Mouse (Mus musculus): ENCODE measurements at regions not wholly inside any gene's neighbourhood (a gene's known extent, or its start where the extent isn't known, plus 50 kb on each side); places are given as distances from the start of the nearest gene placed in this dataset.
"Not testable (repeated sequence)": the region's sequence is repeated elsewhere in the genome, so short reads cannot be mapped to it uniquely, and the experiment has no call there.

DNA sequence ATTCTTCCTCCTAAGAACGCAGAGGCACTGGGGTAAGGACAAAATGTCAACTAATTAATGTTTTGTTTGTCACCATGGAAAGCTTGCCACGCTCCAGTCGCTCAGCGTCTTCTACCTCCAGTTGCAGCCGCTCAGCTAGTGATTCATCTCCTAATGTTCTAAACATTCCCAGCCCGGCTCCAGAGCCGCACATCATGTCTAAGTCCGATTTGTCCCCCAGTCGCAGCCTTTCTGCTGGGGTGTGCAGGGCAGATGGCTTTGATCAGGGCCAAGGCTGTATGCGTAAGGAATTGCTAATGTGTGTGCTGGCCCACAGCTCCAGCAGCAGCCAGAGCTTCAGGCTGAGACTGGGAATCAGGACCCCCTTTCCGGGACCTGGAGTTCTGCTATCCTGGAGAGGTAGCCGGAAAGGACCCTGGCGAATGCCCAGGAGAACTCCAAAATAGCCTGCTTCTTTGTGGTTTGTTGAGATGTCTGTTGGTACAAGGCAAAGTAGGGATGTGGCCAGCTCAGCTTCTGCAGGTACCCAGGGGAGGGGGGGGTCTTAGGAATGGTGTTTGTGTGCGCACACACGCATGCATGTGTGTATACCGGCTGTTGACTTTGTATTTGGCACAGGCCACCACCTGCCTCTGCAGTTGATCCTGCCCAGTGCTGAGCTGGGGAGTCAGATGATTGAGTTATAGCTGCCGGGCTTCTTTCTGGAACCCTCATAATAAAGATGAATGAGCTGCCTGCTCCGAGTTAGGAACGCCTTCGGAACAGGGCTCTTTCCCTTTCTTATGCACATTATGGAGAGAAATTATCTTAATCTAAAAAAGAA, 143.0 kb upstream of the Kcng1 start:
- Histone ChIP-seq H3K9me3 (peaks cover 17% of the 10 kb centered on the region; the same call in 1 of the 2 replicates), H3K27me3 (ENCODE audit: poor library complexity, severe bottlenecking) (peaks cover 19% of the 10 kb centered on the region; the same call in 1 of the 2 replicates), H3K27ac (no peak overlapping the region), H3K4me1 (peaks cover 10% of the 10 kb centered on the region), H3K36me3 (replicated peaks) (no peaks in the 10 kb centered on the region), H3K4me3 (no peak overlapping the region)
- WGBS, result 80% methylated on average over 20 of the region's 20 CpGs
- DNase-seq (ENCODE audit: extremely low spot score, low spot score), result no peak

DNA sequence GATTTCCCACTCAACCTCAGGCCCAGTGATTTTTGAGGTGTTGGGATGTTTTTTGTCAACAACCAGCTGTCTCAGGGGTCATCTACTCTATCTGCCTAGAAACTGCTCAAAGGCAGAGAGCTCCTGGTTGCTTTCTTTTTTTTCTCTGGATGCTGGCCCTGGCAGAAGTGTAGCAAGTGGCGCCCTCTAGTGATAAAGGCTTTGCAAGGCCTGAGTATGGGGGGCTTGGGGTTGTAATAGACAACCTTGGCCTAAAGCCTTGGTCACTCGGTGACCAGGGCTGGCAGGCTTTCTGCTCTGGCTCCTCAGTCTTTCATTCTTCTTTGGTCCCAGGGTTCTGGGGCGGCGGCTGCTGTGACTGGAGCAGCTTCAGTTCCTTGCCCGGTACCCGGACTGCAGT, 142.0 kb upstream of the Kcng1 start:
- 67% methylated on average over 6 of the region's 6 CpGs for WGBS
- peaks cover 19% of the 10 kb centered on the region; the same call in 1 of the 2 replicates for H3K27me3 ChIP-seq (ENCODE audit: poor library complexity, severe bottlenecking)
- no peak for DNase-seq (ENCODE audit: extremely low spot score, low spot score)
- H3K4me1 ChIP-seq, result peaks cover 10% of the 10 kb centered on the region
- H3K36me3 ChIP-seq (replicated peaks), result no peaks in the 10 kb centered on the region
- no peak overlapping the region for H3K27ac ChIP-seq
- peaks cover 17% of the 10 kb centered on the region; the same call in 1 of the 2 replicates for H3K9me3 ChIP-seq
- H3K4me3 ChIP-seq, result no peak overlapping the region

DNA sequence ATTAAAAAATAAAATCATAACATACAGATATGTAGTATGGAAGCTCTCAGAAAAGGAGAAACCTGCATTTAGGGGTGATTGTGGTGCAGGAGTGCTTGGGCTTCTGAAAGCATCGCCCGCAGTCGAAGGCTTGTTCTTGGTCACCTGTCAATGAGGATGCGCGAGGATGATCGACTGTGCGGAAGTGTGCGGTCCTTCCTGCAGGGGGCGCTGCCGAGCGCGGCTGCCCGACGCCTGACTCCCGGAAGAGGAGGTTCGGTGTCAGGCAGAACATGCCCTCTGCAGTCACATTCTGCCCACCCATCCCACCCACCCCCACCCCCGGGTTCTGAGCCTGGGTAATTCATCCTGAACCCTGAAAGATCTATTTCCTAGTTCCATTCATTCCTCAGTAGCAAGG, 133.6 kb upstream of the Kcng1 start:
- no peak overlapping the region for H3K27ac ChIP-seq
- no peaks in the 10 kb centered on the region for H3K36me3 ChIP-seq (replicated peaks)
- H3K4me3 ChIP-seq, result no peak overlapping the region
- DNase-seq (ENCODE audit: extremely low spot score, low spot score), result no peak
- 31% methylated on average over 17 of the region's 17 CpGs for WGBS
- peaks cover 21% of the 10 kb centered on the region for H3K27me3 ChIP-seq (ENCODE audit: poor library complexity, severe bottlenecking)
- peaks cover 4% of the 10 kb centered on the region; the same call in 1 of the 2 replicates for H3K9me3 ChIP-seq
- H3K4me1 ChIP-seq, result peaks cover 7% of the 10 kb centered on the region; the same call in 1 of the 2 replicates

DNA sequence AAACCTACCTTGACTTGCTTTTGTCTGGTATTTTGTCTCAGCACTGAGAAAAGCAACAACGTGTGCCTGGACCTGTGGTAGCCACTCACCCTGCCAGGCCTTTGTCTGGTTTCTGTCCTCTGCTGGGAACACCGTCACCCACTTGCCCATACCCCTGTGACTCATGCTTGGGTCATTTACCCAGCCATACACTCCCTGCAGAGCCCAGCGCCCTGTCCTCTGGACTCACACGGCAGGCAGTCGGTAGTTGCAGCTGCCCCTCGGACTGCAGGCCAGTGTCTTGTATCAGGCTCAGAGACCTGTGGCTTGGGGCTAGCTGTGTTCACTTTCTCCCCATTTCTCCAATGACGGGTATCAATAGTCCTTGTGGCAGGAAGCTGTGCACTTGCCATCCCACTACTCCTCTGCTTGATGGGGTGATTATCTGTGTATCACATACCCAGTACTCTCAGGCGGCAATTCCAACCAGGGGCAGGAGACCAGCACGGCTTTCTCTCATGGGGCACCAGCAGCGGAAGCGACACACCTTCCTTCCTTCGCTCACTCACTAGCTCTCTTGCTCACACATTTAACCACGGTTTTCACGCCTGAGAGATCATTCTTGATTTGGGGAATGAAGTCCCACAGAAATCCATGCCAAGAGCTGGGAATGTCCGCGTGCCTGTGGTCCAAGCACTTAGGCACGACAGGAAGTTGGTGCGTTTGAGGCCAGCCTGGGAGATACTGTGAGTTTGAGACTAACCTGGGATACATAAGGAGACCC, 132.8 kb upstream of the Kcng1 start:
- Histone ChIP-seq H3K9me3 (no peaks in the 10 kb centered on the region), H3K27me3 (ENCODE audit: poor library complexity, severe bottlenecking) (peaks cover 28% of the 10 kb centered on the region), H3K4me3 (no peak overlapping the region), H3K36me3 (replicated peaks) (no peaks in the 10 kb centered on the region), H3K4me1 (peaks cover 7% of the 10 kb centered on the region; the same call in 1 of the 2 replicates), H3K27ac (no peak overlapping the region)
- DNase-seq (ENCODE audit: extremely low spot score, low spot score), result no peak
- WGBS, result 89% methylated on average over 18 of the region's 18 CpGs

DNA sequence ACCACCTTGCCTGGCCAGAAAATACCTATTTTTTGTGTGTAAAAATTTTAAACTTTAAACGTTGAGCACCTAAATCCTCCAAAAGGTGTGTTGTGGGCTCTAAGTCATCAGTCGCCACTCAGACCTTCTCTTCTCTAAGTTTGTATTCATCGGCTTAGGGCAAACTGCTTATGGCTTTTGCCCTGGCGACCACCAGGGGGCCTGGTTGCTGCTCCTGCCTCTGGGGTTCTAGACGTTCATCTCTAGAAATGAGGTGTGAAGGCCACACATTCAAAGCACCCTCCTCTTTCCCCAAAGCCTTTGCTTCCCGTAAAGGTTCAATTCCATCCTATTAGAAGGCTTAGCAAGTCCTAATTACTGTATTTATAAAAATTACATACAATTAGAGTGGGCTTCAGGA, 131.3 kb upstream of the Kcng1 start:
- DNase-seq (ENCODE audit: extremely low spot score, low spot score), result no peak

DNA sequence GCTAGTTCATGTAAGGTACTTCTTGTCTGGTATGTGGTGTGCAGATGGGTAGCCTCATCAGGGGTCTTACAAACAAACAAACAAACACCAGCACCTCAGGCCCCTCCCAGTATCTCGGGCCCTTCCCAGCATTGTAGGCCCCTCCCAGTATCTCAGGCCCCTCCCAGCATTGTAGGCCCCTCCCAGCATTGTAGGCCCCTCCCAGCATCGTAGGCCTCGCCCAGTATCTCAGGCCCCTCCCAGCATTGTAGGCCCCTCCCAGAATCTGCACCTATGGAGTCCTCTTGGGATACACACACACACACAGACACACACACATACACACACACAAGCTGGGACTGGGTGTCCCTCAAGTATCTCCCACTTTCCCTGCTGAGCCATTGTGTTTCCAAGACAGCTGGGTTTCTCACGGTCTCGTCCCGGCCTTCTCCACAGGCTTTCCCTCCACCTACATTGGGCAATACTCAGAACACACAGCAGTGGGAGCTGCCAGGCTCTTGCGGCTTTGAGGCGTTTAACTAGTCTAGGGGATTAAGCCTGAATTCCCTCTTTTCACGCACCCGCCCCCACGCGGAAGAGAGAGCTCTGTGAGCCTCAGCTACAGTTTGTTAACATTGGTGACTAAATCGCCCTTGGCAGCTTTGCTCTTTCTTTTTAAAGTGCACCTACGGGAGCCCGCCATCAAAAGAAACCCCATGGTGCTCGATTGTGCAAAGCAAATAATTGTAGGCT, 121.4 kb upstream of the Kcng1 start:
- H3K4me3 ChIP-seq, result no peak overlapping the region
- WGBS, result 36% methylated on average over 16 of the region's 16 CpGs
- DNase-seq (ENCODE audit: extremely low spot score, low spot score), result peak; percentile 40
- H3K27ac ChIP-seq, result no peak overlapping the region
- H3K36me3 ChIP-seq (replicated peaks), result no peaks in the 10 kb centered on the region
- H3K27me3 ChIP-seq (ENCODE audit: poor library complexity, severe bottlenecking), result peaks cover 64% of the 10 kb centered on the region
- peaks cover 28% of the 10 kb centered on the region for H3K4me1 ChIP-seq
- no peaks in the 10 kb centered on the region for H3K9me3 ChIP-seq

More for the DNA sequence above, 131.3 kb upstream of the Kcng1 start:
- H3K4me1 ChIP-seq, result peaks cover 7% of the 10 kb centered on the region; the same call in 1 of the 2 replicates
- 56% methylated on average over 6 of the region's 6 CpGs for WGBS
- no peak overlapping the region for H3K27ac ChIP-seq
- H3K36me3 ChIP-seq (replicated peaks), result no peaks in the 10 kb centered on the region
- H3K9me3 ChIP-seq, result no peaks in the 10 kb centered on the region
- H3K4me3 ChIP-seq, result no peak overlapping the region
- H3K27me3 ChIP-seq (ENCODE audit: poor library complexity, severe bottlenecking), result peaks cover 31% of the 10 kb centered on the region

DNA sequence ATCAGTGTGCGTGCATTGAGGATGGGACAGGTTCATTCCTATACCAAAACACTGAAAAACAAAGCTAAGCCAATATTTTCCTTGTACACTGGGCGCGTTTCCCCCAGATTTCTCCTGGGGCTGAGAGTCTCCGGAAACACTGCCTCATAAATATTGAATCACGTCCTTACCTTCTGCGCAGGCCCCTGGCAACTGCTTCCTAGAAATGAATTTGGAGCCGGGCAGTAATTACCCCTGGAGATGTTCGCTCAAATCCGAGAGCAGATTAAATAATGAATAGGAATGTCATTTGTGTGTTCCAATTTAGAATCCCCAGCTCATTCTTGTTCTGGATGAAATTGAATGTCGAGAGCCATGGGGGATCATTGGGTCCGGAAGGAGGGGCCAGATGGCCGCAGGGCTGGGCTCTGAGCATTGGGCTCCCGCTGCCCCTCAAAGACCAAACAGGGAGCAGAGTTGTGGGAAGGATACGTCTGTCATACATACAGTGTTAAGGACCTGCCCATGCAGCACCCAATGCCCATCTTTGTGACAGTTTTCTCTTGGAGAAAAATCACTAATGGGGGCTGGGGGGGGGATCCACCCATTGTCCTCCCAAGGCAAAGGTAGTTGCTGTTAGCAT, 117.7 kb upstream of the Kcng1 start:
- Histone ChIP-seq H3K27ac (no peak overlapping the region), H3K27me3 (ENCODE audit: poor library complexity, severe bottlenecking) (peaks cover 32% of the 10 kb centered on the region), H3K36me3 (replicated peaks) (no peaks in the 10 kb centered on the region), H3K4me3 (no peak overlapping the region), H3K4me1 (peaks cover 37% of the 10 kb centered on the region), H3K9me3 (no peaks in the 10 kb centered on the region)
- 78% methylated on average over 14 of the region's 14 CpGs for WGBS
- no peak for DNase-seq (ENCODE audit: extremely low spot score, low spot score)

DNA sequence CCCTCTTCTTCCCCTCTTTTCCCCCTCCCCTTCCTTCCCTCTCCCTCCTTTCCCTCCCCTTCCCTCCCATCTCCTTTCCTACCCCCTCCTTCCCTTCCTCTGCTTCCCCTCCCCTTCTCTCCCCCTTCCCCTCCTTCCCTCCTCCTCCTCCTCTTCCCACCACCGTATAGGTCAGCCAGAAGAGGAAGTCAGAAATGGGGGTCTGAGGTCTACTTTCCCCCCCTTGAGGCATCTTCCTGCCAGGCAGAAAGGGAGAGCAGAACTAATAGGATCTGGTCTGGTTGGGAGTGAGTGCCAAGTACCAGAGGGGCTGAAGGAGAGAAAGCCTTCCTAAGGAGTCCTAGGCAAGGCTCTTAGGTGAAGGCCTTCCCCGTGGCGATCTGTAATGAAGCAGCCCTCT, 114.8 kb upstream of the Kcng1 start:
- H3K36me3 ChIP-seq (replicated peaks), result no peaks in the 10 kb centered on the region
- 0 out of 2 replicates have a peak overlapping the region, but pooled peaks have one; percentile 26 for H3K27ac ChIP-seq
- 62% methylated on average over 3 of the region's 3 CpGs for WGBS
- H3K9me3 ChIP-seq, result peaks cover 5% of the 10 kb centered on the region; the same call in 1 of the 2 replicates
- H3K27me3 ChIP-seq (ENCODE audit: poor library complexity, severe bottlenecking), result peaks cover 14% of the 10 kb centered on the region
- no peak for DNase-seq (ENCODE audit: extremely low spot score, low spot score)
- H3K4me1 ChIP-seq, result peaks cover 17% of the 10 kb centered on the region
- no peak overlapping the region for H3K4me3 ChIP-seq

DNA sequence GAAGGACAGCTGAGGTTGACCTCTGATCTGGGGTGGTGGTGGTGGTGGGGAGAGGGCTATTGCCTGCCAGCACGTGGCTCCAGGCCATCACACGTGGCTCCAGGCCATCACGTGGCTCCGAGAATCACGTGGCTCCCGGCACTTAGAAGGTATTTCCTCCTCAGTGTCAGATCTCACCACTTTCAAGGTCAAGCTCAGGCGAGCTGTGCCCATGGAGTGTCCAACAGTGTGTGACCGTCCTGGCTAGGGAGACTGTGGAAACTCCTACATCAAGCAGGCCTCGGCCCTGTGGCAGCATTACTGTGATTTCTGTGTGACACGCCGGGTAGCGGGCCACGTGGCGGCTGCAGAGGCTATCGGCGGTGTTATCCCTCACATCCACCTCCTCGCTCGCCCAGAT, 111.8 kb upstream of the Kcng1 start:
- no peak for DNase-seq (ENCODE audit: extremely low spot score, low spot score)
- Histone ChIP-seq H3K4me1 (peaks cover 8% of the 10 kb centered on the region; the same call in 1 of the 2 replicates), H3K27me3 (ENCODE audit: poor library complexity, severe bottlenecking) (no peaks in the 10 kb centered on the region; the same call in 1 of the 2 replicates), H3K27ac (no peak overlapping the region), H3K9me3 (peaks cover 5% of the 10 kb centered on the region; the same call in 1 of the 2 replicates), H3K4me3 (no peak overlapping the region), H3K36me3 (replicated peaks) (no peaks in the 10 kb centered on the region)
- 91% methylated on average over 18 of the region's 18 CpGs for WGBS

DNA sequence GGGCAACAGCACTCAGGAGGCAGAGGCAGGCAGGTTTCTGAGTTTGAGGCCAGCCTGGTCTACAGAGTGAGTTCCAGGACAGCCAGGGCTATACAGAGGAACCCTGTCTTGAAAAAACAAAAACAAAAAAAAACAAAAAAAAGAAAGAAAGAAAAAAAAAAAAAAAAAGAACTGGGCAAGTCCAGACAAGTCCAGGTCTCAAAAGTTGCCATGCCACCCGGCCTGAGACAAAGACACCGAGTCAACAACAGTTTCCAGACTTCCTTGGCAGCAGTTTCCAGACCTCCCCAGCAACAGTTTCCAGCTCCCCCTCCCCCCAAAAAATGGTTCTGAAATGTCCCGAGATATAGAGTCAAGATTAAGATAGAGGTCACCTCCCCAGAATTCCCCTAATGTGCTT, 110.6 kb upstream of the Kcng1 start:
- not testable (repeated sequence) for H3K9me3 ChIP-seq

DNA sequence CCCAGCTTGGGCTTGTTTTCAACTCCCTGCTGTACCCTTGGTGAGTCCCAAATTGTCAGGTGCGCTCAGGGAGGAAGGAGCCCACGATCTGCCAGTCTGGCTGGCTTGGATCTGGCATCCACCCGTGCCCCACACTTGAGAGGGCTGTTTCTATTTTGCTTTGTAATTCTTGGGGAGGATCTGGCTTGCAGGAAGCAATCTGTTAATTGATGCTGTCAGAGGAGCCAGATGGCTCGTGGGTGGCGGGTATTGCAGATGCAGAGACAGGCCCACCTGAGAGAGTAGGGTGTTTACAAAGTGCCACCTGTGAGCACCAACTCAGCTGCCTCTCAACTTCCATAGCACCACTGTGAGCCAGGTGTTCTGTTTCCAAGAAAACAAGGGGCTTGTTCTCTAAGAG, 99.1 kb upstream of the Kcng1 start:
- no peaks in the 10 kb centered on the region for H3K36me3 ChIP-seq (replicated peaks)
- no peak overlapping the region for H3K27ac ChIP-seq
- H3K4me1 ChIP-seq, result no peaks in the 10 kb centered on the region
- DNase-seq (ENCODE audit: extremely low spot score, low spot score), result no peak
- 86% methylated on average over 5 of the region's 5 CpGs for WGBS
- peaks cover 11% of the 10 kb centered on the region; the same call in 1 of the 2 replicates for H3K9me3 ChIP-seq
- H3K4me3 ChIP-seq, result no peak overlapping the region
- H3K27me3 ChIP-seq (ENCODE audit: poor library complexity, severe bottlenecking), result no peaks in the 10 kb centered on the region

More for the DNA sequence above, 110.6 kb upstream of the Kcng1 start:
- 89% methylated on average over 3 of the region's 3 CpGs for WGBS
- not testable (repeated sequence) for H3K27ac ChIP-seq; H3K4me3 ChIP-seq; DNase-seq (ENCODE audit: extremely low spot score, low spot score); H3K36me3 ChIP-seq (replicated peaks); H3K4me1 ChIP-seq; H3K27me3 ChIP-seq (ENCODE audit: poor library complexity, severe bottlenecking)

DNA sequence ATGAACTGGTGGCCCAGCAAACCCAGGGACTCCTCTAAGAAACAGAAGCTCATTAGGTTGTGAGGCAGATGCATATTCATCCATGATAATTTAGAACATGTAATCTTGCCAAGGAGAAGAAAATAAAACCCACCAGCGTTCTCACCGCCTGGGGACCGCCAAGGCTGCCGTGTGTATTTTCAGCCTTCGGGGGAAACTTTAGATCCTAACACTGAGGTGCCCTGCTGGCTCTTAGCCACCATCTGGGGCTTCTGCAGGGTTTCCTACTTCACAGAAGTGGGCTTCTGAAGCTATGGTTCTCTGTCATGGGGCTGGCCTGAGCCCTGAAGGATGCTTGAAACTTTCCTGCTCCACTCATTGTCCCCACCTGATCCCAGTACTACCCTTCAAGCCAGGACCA, 90.8 kb upstream of the Kcng1 start:
- H3K4me1 ChIP-seq, result 0 out of 2 replicates have a peak, but pooled peaks cover 3% of the 10 kb centered on the region
- H3K4me3 ChIP-seq, result no peak overlapping the region
- H3K27ac ChIP-seq, result no peak overlapping the region
- DNase-seq (ENCODE audit: extremely low spot score, low spot score), result no peak
- H3K9me3 ChIP-seq, result peaks cover 20% of the 10 kb centered on the region
- WGBS, result 95% methylated on average over 5 of the region's 5 CpGs
- H3K27me3 ChIP-seq (ENCODE audit: poor library complexity, severe bottlenecking), result no peaks in the 10 kb centered on the region
- no peaks in the 10 kb centered on the region for H3K36me3 ChIP-seq (replicated peaks)

All from forebrain, embryonic 10.5 days (tissue).